Mouse (Mus musculus) cortical plate, adult 2 months (tissue): ENCODE data around the gene Ebf4. TPM values are rescaled to one million over a fixed set of nuclear protein-coding genes. Genes with fewer than 3 reads are reported as not detected.

ENCODE experiments used
- H3K27ac ChIP-seq: fragments of 200-500 bp; 2 replicates; pipeline ENCODE4 v1.5.1; 2012; ENCODE audit warnings: low read length, control low read depth, inconsistent platforms; ENCODE audit not compliant: insufficient read depth
- H3K4me1 ChIP-seq: fragments of 200-500 bp; 2 replicates; pipeline ENCODE4 v1.6.1; 2011; ENCODE audit warnings: low read length; ENCODE audit not compliant: control insufficient read depth, insufficient read depth
- H3K4me3 ChIP-seq: fragments of 200-500 bp; 2 replicates; pipeline ENCODE4 v1.5.1; 2011; ENCODE audit warnings: mild to moderate bottlenecking, low read length, control low read depth; ENCODE audit not compliant: insufficient read depth
- CTCF ChIP-seq: fragments of 200-500 bp; IDR thresholded peaks from 2 replicates; pipeline ENCODE4 v1.5.1; 2011; ENCODE audit warnings: mild to moderate bottlenecking, control low read depth, low read length; ENCODE audit not compliant: insufficient read depth; ENCODE audit errors: extremely low read depth
- POLR2A ChIP-seq: fragments of 200-500 bp; IDR thresholded peaks from 2 replicates; pipeline ENCODE4 v1.6.1; 2011; ENCODE audit warnings: mild to moderate bottlenecking, low read length, control low read depth; ENCODE audit not compliant: insufficient read depth; ENCODE audit errors: extremely low read depth
- polyA plus RNA-seq: library from polyadenylated mRNA; depleted of rRNA; stranded (reverse); fragments of >200 nt; gene quantifications from 2 replicates; pipeline ENCODE4 v1.2.3, GENCODE M21; 2012; rRNA removed

Gene Ebf4
- 13.0 and 16.1 TPM in 2 replicates for polyA plus RNA-seq

- Histone ChIP-seq H3K4me3 (peak within 1 kb of the TSS; percentile 51), H3K27ac (no peak within 1 kb of the TSS)
Observed at GRCm38 (mm10) chr2:130294936-130295277, at the start of gene Ebf4. Gene Ebf4, plus strand, starts transcription at chr2:130295169.

DNA sequence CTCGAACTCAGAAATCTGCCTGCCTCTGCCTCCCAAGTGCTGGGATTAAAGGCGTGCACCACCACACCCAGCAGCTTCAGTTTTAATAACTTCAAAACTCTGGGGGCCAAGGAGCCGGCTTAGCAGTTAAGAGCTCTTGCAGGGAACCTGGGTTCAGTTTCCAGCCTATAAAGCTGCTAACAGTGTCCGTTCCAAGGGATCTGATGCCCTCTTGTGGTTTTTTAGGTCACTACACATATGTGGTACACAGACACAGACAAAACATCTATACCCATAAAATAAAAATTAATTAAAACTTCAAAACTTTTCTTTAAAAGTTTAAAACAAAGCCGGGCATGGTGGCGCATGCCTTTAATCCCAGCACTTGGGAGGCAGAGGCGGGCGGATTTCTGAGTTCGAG lies 48.1 kb upstream of the Ebf4 start:
- H3K4me3 ChIP-seq, result no peak overlapping the region
- TF ChIP-seq POLR2A (no peak), CTCF (peak; percentile 43; the same call in 1 of the 2 replicates)
- H3K27ac ChIP-seq, result no peak overlapping the region
- no peaks in the 10 kb centered on the region for H3K4me1 ChIP-seq

More at GRCm38 (mm10) chr2:130294936-130295277, at the start of gene Ebf4:
- TF ChIP-seq CTCF, result no peak
- TF ChIP-seq POLR2A, result no peak
- no peaks in the 10 kb centered on the region for H3K4me1 ChIP-seq

- H3K4me3 ChIP-seq, result no peak overlapping the region
- no peaks in the 10 kb centered on the region for H3K4me1 ChIP-seq
- TF ChIP-seq POLR2A (no peak), CTCF (no peak)
- H3K27ac ChIP-seq, result no peak overlapping the region
Observed at GRCm38 (mm10) chr2:130248226-130248625, 46.7 kb upstream of the Ebf4 start.

- peaks cover 1% of the 10 kb centered on the region; the same call in 1 of the 2 replicates for H3K4me1 ChIP-seq
- no peak overlapping the region for H3K4me3 ChIP-seq
- no peak overlapping the region for H3K27ac ChIP-seq
- no peak for TF ChIP-seq CTCF
Observed at GRCm38 (mm10) chr2:130256762-130257161, 38.2 kb upstream of the Ebf4 start.

DNA sequence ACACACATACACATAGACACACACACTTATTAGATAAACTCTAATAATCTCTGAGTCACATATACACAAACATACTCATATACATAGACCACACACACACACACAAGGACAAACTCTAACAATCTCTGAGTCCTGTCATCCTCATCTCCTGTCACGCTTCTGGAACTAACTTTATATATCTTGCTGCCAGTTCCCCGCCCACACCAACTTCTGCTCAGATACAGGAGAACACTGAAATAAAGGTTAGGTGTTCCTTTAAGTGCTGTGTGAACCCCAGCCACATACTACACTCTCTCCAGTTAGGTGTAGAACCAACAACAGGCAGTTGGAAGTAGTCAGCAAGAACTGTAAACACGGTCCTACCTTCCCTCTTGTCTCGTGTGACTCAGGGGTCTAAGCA lies 34.1 kb upstream of the Ebf4 start:
- TF ChIP-seq CTCF, result no peak
- TF ChIP-seq POLR2A, result no peak
- H3K27ac ChIP-seq, result no peak overlapping the region
- no peak overlapping the region for H3K4me3 ChIP-seq
- peaks cover 1% of the 10 kb centered on the region; the same call in 1 of the 2 replicates for H3K4me1 ChIP-seq

DNA sequence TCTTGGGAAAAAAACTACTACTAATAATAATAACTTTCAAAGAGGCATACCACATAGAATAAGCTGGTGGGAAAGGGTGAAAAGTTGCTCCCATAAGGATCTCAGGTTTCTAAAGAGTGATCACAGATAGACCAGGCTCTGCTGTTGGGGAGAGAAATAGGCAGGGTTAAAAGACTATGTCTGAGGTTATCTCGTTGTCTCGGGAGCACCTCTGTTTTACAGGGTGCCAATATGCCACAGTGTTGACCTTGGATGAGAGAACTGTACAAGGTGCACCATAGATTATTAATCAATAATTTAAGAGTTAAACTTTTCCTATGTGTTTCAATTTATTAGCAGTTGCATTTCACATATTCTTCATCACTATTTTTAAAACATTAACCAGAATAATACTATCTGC lies 33.1 kb upstream of the Ebf4 start:
- no peak for TF ChIP-seq CTCF
- no peak for TF ChIP-seq POLR2A
- Histone ChIP-seq H3K4me3 (no peak overlapping the region), H3K27ac (no peak overlapping the region), H3K4me1 (peaks cover 1% of the 10 kb centered on the region; the same call in 1 of the 2 replicates)

GRCm38 (mm10) chr2:130262398-130262797 lies 32.6 kb upstream of the Ebf4 start:
- no peak overlapping the region for H3K4me3 ChIP-seq
- no peak overlapping the region for H3K27ac ChIP-seq
- TF ChIP-seq CTCF, result no peak
- no peak for TF ChIP-seq POLR2A
- peaks cover 1% of the 10 kb centered on the region; the same call in 1 of the 2 replicates for H3K4me1 ChIP-seq

DNA sequence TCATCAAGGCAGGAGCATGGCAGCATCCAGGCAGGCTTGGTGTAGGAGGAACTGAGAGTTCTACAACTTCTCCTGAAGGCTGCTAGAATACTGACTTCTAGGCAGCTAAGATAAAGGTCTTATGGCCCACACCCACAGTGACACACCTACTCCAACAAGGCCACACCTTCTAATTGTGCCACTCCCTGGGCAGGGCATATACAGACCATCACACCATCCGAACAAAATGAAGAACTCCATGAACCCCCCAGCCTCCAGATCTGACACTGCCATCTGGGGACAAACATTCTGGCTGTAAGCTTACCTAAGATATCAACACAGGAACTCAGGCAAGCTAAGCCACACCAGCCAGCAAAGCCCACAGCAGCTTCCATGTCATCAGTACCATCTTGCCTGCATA lies 29.4 kb upstream of the Ebf4 start:
- no peak overlapping the region for H3K4me3 ChIP-seq
- TF ChIP-seq CTCF, result no peak
- no peak for TF ChIP-seq POLR2A
- no peak overlapping the region for H3K27ac ChIP-seq
- peaks cover 1% of the 10 kb centered on the region; the same call in 1 of the 2 replicates for H3K4me1 ChIP-seq

DNA sequence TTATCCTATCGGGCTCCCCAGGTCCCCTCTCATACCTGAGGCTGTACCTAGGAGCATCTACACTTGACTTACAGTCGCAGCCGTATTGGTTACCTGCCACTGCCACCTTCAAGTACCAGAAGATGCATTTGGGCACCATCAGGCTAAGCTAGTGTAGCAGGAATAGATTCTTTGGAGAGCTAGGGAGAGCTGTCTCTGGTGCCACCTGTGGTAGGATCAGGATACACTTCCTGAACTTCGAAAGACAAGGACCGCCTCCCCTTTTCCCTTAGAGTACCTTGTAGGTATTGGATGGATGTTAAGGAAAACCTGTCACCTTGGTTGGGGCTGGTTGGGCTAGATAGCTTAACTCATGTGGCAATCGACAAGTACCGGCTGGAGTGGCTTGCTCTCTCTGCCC lies 26.9 kb upstream of the Ebf4 start:
- no peaks in the 10 kb centered on the region for H3K4me1 ChIP-seq
- TF ChIP-seq CTCF (no peak), POLR2A (no peak)
- H3K4me3 ChIP-seq, result no peak overlapping the region
- H3K27ac ChIP-seq, result no peak overlapping the region

GRCm38 (mm10) chr2:130273732-130274131 lies 21.2 kb upstream of the Ebf4 start:
- no peak for TF ChIP-seq POLR2A
- TF ChIP-seq CTCF, result no peak
- Histone ChIP-seq H3K27ac (peak overlapping the region; percentile 63; the same call in 1 of the 2 replicates), H3K4me3 (peak overlapping the region; percentile 76), H3K4me1 (peaks cover 3% of the 10 kb centered on the region; the same call in 1 of the 2 replicates)
